Mouse (Mus musculus): ENCODE results near the gene Rpgrip1l. TPM values are rescaled to one million over a fixed set of nuclear protein-coding genes. Genes with fewer than 3 reads are reported as not detected.

Gene Rpgrip1l
- polyA plus RNA-seq, 1 experiment from 2014 or later, result 13.7 TPM

DNA sequence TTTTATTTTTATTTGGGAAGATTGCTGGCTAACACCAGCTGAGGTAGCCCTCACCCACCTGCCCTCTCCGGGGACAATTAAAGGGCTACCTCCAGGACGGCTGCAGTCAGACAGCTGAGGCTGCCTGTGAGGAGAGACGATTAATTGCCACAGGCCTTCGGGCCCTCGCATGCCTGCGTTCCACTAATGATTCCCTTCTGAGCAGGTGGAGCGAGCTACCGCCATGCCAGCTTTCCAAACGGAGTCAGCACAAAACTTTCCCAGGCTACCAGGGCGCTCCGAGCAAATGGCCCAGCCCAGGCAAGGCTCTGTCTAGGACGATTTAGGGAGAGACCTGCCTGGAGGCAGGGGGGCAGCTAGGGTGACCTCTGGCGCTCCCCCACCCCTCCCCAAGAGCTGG lies 141.5 kb downstream of the Rpgrip1l start:
- Histone ChIP-seq H3K9ac (replicated peaks; ENCODE audit: low read length) (no peak overlapping the region), H3K4me1 (ENCODE audit: control insufficient read depth, insufficient read depth, low read length) (peaks cover 16% of the 10 kb centered on the region), H3K9me3 (ENCODE audit: control insufficient read depth, low read length) (no peaks in the 10 kb centered on the region), H3K36me3 (ENCODE audit: control insufficient read depth, insufficient read depth, low read length) (no peaks in the 10 kb centered on the region), H3K4me3 (replicated peaks; ENCODE audit: low read depth, low read length) (no peak overlapping the region), H3K27ac (replicated peaks; ENCODE audit: low read depth, low read length) (peak overlapping the region; percentile 66), H3K27me3 (ENCODE audit: control insufficient read depth, insufficient read depth, low read length) (no peaks in the 10 kb centered on the region), H3K4me2 (ENCODE audit: low read length) (peak overlapping the region; percentile 40)
- WGBS, result 24% methylated on average over 13 of the region's 13 CpGs
- ATAC-seq (ENCODE audit: low FRiP score, low TSS enrichment) (peak; percentile 80; the same call in 1 of the 2 replicates), DNase-seq (peak; percentile 68)

DNA sequence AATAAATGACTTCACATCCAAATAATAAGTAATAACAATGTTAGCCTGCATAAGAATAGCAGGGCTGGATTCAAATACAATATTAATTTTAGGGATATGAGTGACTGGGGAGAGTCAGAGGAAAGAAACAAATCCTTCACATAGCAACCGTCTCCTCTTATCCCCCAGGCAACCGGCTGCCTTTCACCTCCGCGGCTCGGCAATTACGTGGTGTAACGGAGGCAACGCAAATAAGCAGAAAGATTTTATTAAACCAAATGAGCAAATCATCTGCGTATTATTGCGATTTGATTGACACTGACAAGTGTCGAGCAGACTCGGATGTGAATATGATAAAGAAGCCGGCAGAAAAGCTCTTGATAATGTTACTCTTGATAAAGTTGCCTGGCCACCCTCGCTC lies 142.1 kb downstream of the Rpgrip1l start:
- H3K9ac ChIP-seq (replicated peaks; ENCODE audit: low read length), result no peak overlapping the region
- ATAC-seq (ENCODE audit: low FRiP score, low TSS enrichment) (peak; percentile 58; the same call in 1 of the 2 replicates), DNase-seq (peak; percentile 83)
- H3K36me3 ChIP-seq (ENCODE audit: control insufficient read depth, insufficient read depth, low read length), result no peaks in the 10 kb centered on the region
- H3K9me3 ChIP-seq (ENCODE audit: control insufficient read depth, low read length), result no peaks in the 10 kb centered on the region
- peak overlapping the region; percentile 40 for H3K4me2 ChIP-seq (ENCODE audit: low read length)
- 4% methylated on average over 14 of the region's 14 CpGs for WGBS
- no peaks in the 10 kb centered on the region for H3K27me3 ChIP-seq (ENCODE audit: control insufficient read depth, insufficient read depth, low read length)
- H3K4me1 ChIP-seq (ENCODE audit: control insufficient read depth, insufficient read depth, low read length), result peaks cover 16% of the 10 kb centered on the region
- H3K27ac ChIP-seq (replicated peaks; ENCODE audit: low read depth, low read length), result no peak overlapping the region
- H3K4me3 ChIP-seq (replicated peaks; ENCODE audit: low read depth, low read length), result peak overlapping the region; percentile 4; the same call in 1 of the 2 replicates

DNA sequence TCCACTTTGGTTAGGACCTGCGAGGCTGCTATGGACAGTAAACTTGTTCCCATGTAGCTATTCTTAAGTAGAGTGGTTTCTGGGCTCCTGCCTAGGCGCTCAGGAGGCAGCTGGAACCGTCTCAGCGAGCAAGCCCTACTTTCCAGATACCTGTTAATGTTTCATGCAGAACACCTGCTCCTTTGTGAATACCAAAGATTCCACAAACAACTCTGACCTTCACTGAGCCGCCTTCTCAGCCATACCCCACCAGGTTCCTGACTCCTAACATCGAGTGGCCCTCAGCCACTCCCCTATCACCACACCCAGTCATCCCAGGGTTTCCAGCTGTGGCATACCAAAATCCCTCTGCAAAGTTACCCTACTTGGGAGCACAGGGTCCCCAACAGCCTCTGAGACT lies 142.9 kb downstream of the Rpgrip1l start:
- Histone ChIP-seq H3K4me1 (ENCODE audit: control insufficient read depth, insufficient read depth, low read length) (peaks cover 16% of the 10 kb centered on the region), H3K9me3 (ENCODE audit: control insufficient read depth, low read length) (0 out of 2 replicates have a peak, but pooled peaks cover under 1% of the 10 kb centered on the region), H3K27me3 (ENCODE audit: control insufficient read depth, insufficient read depth, low read length) (no peaks in the 10 kb centered on the region), H3K9ac (replicated peaks; ENCODE audit: low read length) (no peak overlapping the region), H3K4me3 (replicated peaks; ENCODE audit: low read depth, low read length) (no peak overlapping the region), H3K4me2 (ENCODE audit: low read length) (0 out of 2 replicates have a peak overlapping the region, but pooled peaks have one; percentile 40), H3K27ac (replicated peaks; ENCODE audit: low read depth, low read length) (peak overlapping the region; percentile 34), H3K36me3 (ENCODE audit: control insufficient read depth, insufficient read depth, low read length) (no peaks in the 10 kb centered on the region)
- WGBS, result 77% methylated on average over 6 of the region's 6 CpGs
- DNase-seq (no peak), ATAC-seq (ENCODE audit: low FRiP score, low TSS enrichment) (no peak)

Other genes starting within 250 kb of the Rpgrip1l start
- 16.7 and 23.8 TPM in 2 replicates for gene Rbl2, start 243.2 kb downstream of the Rpgrip1l start, polyA plus RNA-seq (2014; fragmentation: Nextera tagmentation; extraction: Ambion mirVana)
- 131 and 143 TPM in 2 replicates for gene Aktip, start 113.3 kb downstream of the Rpgrip1l start, polyA plus RNA-seq (2014; fragmentation: Nextera tagmentation; extraction: Ambion mirVana)
- 105 and 161 TPM in 2 replicates for gene Fto, start 263 bp upstream of the Rpgrip1l start, polyA plus RNA-seq (2014; fragmentation: Nextera tagmentation; extraction: Ambion mirVana)

All from midbrain, embryonic 14.5 days (tissue).